In genomic region chr10:128133650-128134332, GRCm38 (mm10) we compare ENCODE assay signal across 10 mouse cellular contexts. TPM values are rescaled to one million over a fixed set of nuclear protein-coding genes. Genes with fewer than 3 reads are reported as not detected.
DNase-seq lines count a peak whose midpoint lies in the region; ATAC-seq and TF ChIP-seq lines count a peak whose summit lies in the region.
"Had no signal": no experiment of that assay in that cellular context is flagged by ENCODE, and none has a peak within 500 bp of the region (broad histone marks: within the 10 kb centered on the region; RNA-seq: fewer than 3 reads in every experiment).

No protein-coding gene starts in this region.

- H3K9ac ChIP-seq in kidney, postnatal 0 days (ENCODE audit: low read depth, low read length) = no peak overlapping the region
- 0 out of 2 replicates have a peak overlapping the region, but pooled peaks have one; percentile 9 for H3K9ac ChIP-seq in midbrain, postnatal 0 days (replicated peaks; ENCODE audit: low read length, poor library complexity, severe bottlenecking)
- H3K9ac ChIP-seq: liver, embryonic 13.5 days; midbrain, embryonic 12.5 days had no signal

- no peaks in the 10 kb centered on the region for H3K27me3 ChIP-seq in kidney, postnatal 0 days (ENCODE audit: insufficient read depth, low read length)
- H3K27me3 ChIP-seq in midbrain, postnatal 0 days (ENCODE audit: insufficient read depth, low read length) = no peaks in the 10 kb centered on the region
- H3K27me3 ChIP-seq: liver, embryonic 13.5 days; midbrain, embryonic 12.5 days had no signal

- peak; percentile 18; the same call in 1 of the 2 replicates for ATAC-seq in kidney, postnatal 0 days (replicated peaks; ENCODE audit: low FRiP score, low read depth)
- no peak for ATAC-seq in midbrain, postnatal 0 days (ENCODE audit: low FRiP score)

- no peaks in the 10 kb centered on the region for H3K4me1 ChIP-seq in kidney, postnatal 0 days (replicated peaks; ENCODE audit: insufficient read depth, low read length)
- H3K4me1 ChIP-seq in midbrain, postnatal 0 days (ENCODE audit: insufficient read depth, low read length) = no peaks in the 10 kb centered on the region
- H3K4me1 ChIP-seq: midbrain, embryonic 12.5 days had no signal

- peaks cover 55% of the 10 kb centered on the region; the same call in 1 of the 2 replicates for H3K36me3 ChIP-seq in kidney, postnatal 0 days (ENCODE audit: insufficient read depth, low read length)
- peaks cover 8% of the 10 kb centered on the region for H3K36me3 ChIP-seq in midbrain, postnatal 0 days (ENCODE audit: insufficient read depth, low read length)

- H3K27ac ChIP-seq in kidney, postnatal 0 days = peak overlapping the region; percentile 50; the same call in 1 of the 2 replicates
- peak overlapping the region; percentile 84 for H3K27ac ChIP-seq in layer of hippocampus, adult 2 months
- H3K27ac ChIP-seq in midbrain, postnatal 0 days (ENCODE audit: low read depth, low read length) = no peak overlapping the region
- H3K27ac ChIP-seq: liver, embryonic 13.5 days; midbrain, embryonic 12.5 days had no signal

- TF ChIP-seq CTCF in kidney, postnatal 0 days (IDR thresholded peaks at IDR 0.05; ENCODE audit: low read depth) = no peak
- TF ChIP-seq CTCF in brain, embryonic 14.5 days (IDR thresholded peaks at IDR 0.05; ENCODE audit: borderline replicate concordance, extremely low read depth, insufficient read depth, insufficient read length) = no peak
- TF ChIP-seq CTCF in layer of hippocampus, adult 2 months (conservative IDR thresholded peaks at IDR 0.05) = no peak
- no peak for TF ChIP-seq CTCF in midbrain, postnatal 0 days (IDR thresholded peaks at IDR 0.05)

- no peak overlapping the region for H3K4me3 ChIP-seq in kidney, postnatal 0 days (replicated peaks; ENCODE audit: low read depth, low read length)
- H3K4me3 ChIP-seq in layer of hippocampus, adult 2 months = peak overlapping the region; percentile 1; the same call in 1 of the 2 replicates
- no peak overlapping the region for H3K4me3 ChIP-seq in midbrain, postnatal 0 days (ENCODE audit: low read depth, low read length)
- H3K4me3 ChIP-seq: liver, embryonic 13.5 days; midbrain, embryonic 12.5 days had no signal

- peak; percentile 38 for DNase-seq in kidney, postnatal 0 days (ENCODE audit: low spot score)
- DNase-seq in kidney, postnatal 14 days = no peak
- DNase-seq in brain, embryonic 14.5 days (ENCODE audit: low read depth) = peak; percentile 21
- peak; percentile 33 to 63 for DNase-seq in layer of hippocampus, adult 2 months (ENCODE audit: low spot score in 2 of 2)
- DNase-seq in midbrain, postnatal 0 days (ENCODE audit: low spot score) = peak; percentile 27
- DNase-seq in spleen, adult 18-20 months = no peak
- DNase-seq in embryo, embryonic 9.5 days (ENCODE audit: extremely low spot score) = no peak
- no peak for DNase-seq in MN1 (ENCODE audit: low spot score)
- DNase-seq: liver, embryonic 13.5 days had no signal

- H3K9me3 ChIP-seq in kidney, postnatal 0 days (replicated peaks; ENCODE audit: low read length) = no peaks in the 10 kb centered on the region
- H3K9me3 ChIP-seq in midbrain, postnatal 0 days (ENCODE audit: low read length) = no peaks in the 10 kb centered on the region
- H3K9me3 ChIP-seq: liver, embryonic 13.5 days; midbrain, embryonic 12.5 days had no signal

- TF ChIP-seq POLR2A in brain, embryonic 14.5 days (IDR thresholded peaks at IDR 0.05; ENCODE audit: borderline replicate concordance, extremely low read depth, insufficient read depth, insufficient read length, poor library complexity, severe bottlenecking) = no peak

- 38% methylated on average over 13 of the region's 13 CpGs for WGBS in kidney, postnatal 0 days
- WGBS in midbrain, postnatal 0 days = 32% methylated on average over 13 of the region's 13 CpGs

- H3K4me2 ChIP-seq in kidney, postnatal 0 days (ENCODE audit: low read length) = no peak overlapping the region
- H3K4me2 ChIP-seq in midbrain, postnatal 0 days (ENCODE audit: low read depth, low read length, poor library complexity, severe bottlenecking) = peak overlapping the region; percentile 12; the same call in 1 of the 2 replicates
- H3K4me2 ChIP-seq: liver, embryonic 13.5 days; midbrain, embryonic 12.5 days had no signal

RNA-seq across cellular contexts. Expression of gene Baz2a, which starts 42.4 kb away (rescaled TPM):
- polyA plus RNA-seq in kidney, postnatal 0 days (2015; fragmentation: Nextera tagmentation; extraction: Ambion mirVana) = 9.8 and 11.3 TPM in 2 replicates
- 32.2 and 33.1 TPM in 2 replicates for polyA plus RNA-seq in brain, embryonic 14.5 days (2012; rRNA removed)
- total RNA-seq in layer of hippocampus, adult 2 months (2021) = 10 to 100 TPM; 42.8 to 45.5 TPM
- 14.0 and 17.3 TPM in 2 replicates for total RNA-seq in midbrain, postnatal 0 days (2014; rRNA removed)
- 8.0 and 9.3 TPM in 2 replicates for polyA plus RNA-seq in midbrain, postnatal 0 days (2015; fragmentation: Nextera tagmentation; extraction: Ambion mirVana)

RNA-seq across cellular contexts. Expression of gene Rbms2, which starts 46.3 kb away (rescaled TPM):
- 27.0 and 30.0 TPM in 2 replicates for polyA plus RNA-seq in kidney, postnatal 0 days (2015; fragmentation: Nextera tagmentation; extraction: Ambion mirVana)
- 23.6 and 26.7 TPM in 2 replicates for polyA plus RNA-seq in brain, embryonic 14.5 days (2012; rRNA removed)
- 10 to 100 TPM; 12.7 to 12.8 TPM for total RNA-seq in layer of hippocampus, adult 2 months (2021)
- 11.1 and 12.9 TPM in 2 replicates for total RNA-seq in midbrain, postnatal 0 days (2014; rRNA removed)
- 5.2 and 5.3 TPM in 2 replicates for polyA plus RNA-seq in midbrain, postnatal 0 days (2015; fragmentation: Nextera tagmentation; extraction: Ambion mirVana)

RNA-seq across cellular contexts. Expression of gene Atp5b, which starts 50.7 kb away (rescaled TPM):
- 3,631 and 3,848 TPM in 2 replicates for polyA plus RNA-seq in kidney, postnatal 0 days (2015; fragmentation: Nextera tagmentation; extraction: Ambion mirVana)
- polyA plus RNA-seq in brain, embryonic 14.5 days (2012; rRNA removed) = 1,616 and 2,161 TPM in 2 replicates
- 1,000 to 10,000 TPM; 1,635 to 1,673 TPM for total RNA-seq in layer of hippocampus, adult 2 months (2021)
- 4,011 and 6,126 TPM in 2 replicates for total RNA-seq in midbrain, postnatal 0 days (2014; rRNA removed)
- 2,103 and 2,155 TPM in 2 replicates for polyA plus RNA-seq in midbrain, postnatal 0 days (2015; fragmentation: Nextera tagmentation; extraction: Ambion mirVana)

Comparison
In these comparisons a context has a peak if more than half of its experiments do, and no peak if none do; other contexts are left out.
1. DNase-seq: peak in kidney, postnatal 0 days (single experiment), brain, embryonic 14.5 days (single experiment), layer of hippocampus, adult 2 months (2 of 2) and midbrain, postnatal 0 days (single experiment); none in kidney, postnatal 14 days (single experiment), spleen, adult 18-20 months (0 of 2), embryo, embryonic 9.5 days (single experiment) and MN1 (single experiment).